Mouse (Mus musculus) hindbrain, postnatal 0 days (tissue): ENCODE measurements around the gene 0610010F05Rik. TPM values are rescaled to one million over a fixed set of nuclear protein-coding genes. Genes with fewer than 3 reads are reported as not detected.

Source experiments
- ATAC-seq: fragments of 200-750 bp; cut with Nextera tagmentation; 2 replicates; pipeline ENCODE4 v1.8.0; 2017; ENCODE audit warnings: mild to moderate bottlenecking, moderate TSS enrichment, moderate library complexity
- DNase-seq: peaks from one replicate; pipeline ENCODE4 v3.0.0-alpha.2; 2015; ENCODE audit warnings: low spot score
- H3K27ac ChIP-seq: fragments of 300-500 bp; sonication (generic); 2 replicates; pipeline ENCODE4 v1.5.1; 2014; ENCODE audit warnings: mild to moderate bottlenecking
- H3K27me3 ChIP-seq: fragments of 300-500 bp; sonication (generic); 2 replicates; pipeline ENCODE4 v1.6.1; 2014; ENCODE audit warnings: low read length, mixed read lengths; ENCODE audit not compliant: insufficient read depth
- H3K36me3 ChIP-seq: fragments of 300-500 bp; sonication (generic); 2 replicates; pipeline ENCODE4 v1.6.1; 2014; ENCODE audit warnings: low read length, mixed read lengths; ENCODE audit not compliant: insufficient read depth
- H3K4me1 ChIP-seq: fragments of 300-500 bp; sonication (generic); 2 replicates; pipeline ENCODE4 v1.6.1; 2014; ENCODE audit warnings: antibody characterized with exemption, low read length, mixed read lengths; ENCODE audit not compliant: insufficient read depth
- H3K4me2 ChIP-seq: fragments of 300-500 bp; sonication (generic); 2 replicates; pipeline ENCODE4 v1.6.1; 2014; ENCODE audit warnings: low read depth, mild to moderate bottlenecking, low read length, moderate library complexity, mixed read lengths
- H3K4me3 ChIP-seq: fragments of 300-500 bp; sonication (generic); 2 replicates; pipeline ENCODE4 v1.5.1; 2014; ENCODE audit warnings: low read length
- H3K9ac ChIP-seq: fragments of 300-500 bp; sonication (generic); replicated peaks from 2 replicates; pipeline ENCODE4 v1.6.1; 2014; ENCODE audit warnings: mild to moderate bottlenecking, low read length, moderate library complexity, mixed read lengths
- H3K9me3 ChIP-seq: fragments of 300-500 bp; sonication (generic); 2 replicates; pipeline ENCODE4 v1.6.1; 2016; ENCODE audit warnings: low read length, mixed read lengths
- CTCF ChIP-seq: IDR thresholded peaks from 2 replicates; pipeline ENCODE4 v1.5.1; 2016; ENCODE audit warnings: antibody characterized with exemption, control low read depth, low read depth
- WGBS: fragments of 180-500 bp; shearing (Covaris S2); extraction: QIAGEN DNeasy Blood & Tissue Kit; methylation state at CpG from one replicate; pipeline ENCODE4 v1.1.7; 2014; 5-methylcytosine and 5-hydroxymethylcytosine counted together
- polyA plus RNA-seq: library from polyadenylated mRNA; unstranded; fragments of >200 nt; fragmentation: Nextera tagmentation; extraction: Ambion mirVana; gene quantifications from 2 replicates; pipeline ENCODE4 v1.2.1, GENCODE M21; 2015
- total RNA-seq: library from RNA; depleted of rRNA; stranded (reverse); fragments of >200 nt; gene quantifications from 2 replicates; pipeline ENCODE4 v1.2.3, GENCODE M21; 2014; rRNA removed

Gene 0610010F05Rik
- total RNA-seq, result 52.1 and 71.0 TPM in 2 replicates
- 122 and 124 TPM in 2 replicates for polyA plus RNA-seq

GRCm38 (mm10) chr11:23632945-23633878, at the start of gene 0610010F05Rik:
0610010F05Rik (minus strand) TSS chr11:23633639.
- Histone ChIP-seq H3K36me3 (peaks cover 5% of the 10 kb centered on the region), H3K9ac (peak within 1 kb of the TSS; percentile 96), H3K4me1 (no peaks in the 10 kb centered on the region), H3K27ac (peak within 1 kb of the TSS; percentile 96), H3K9me3 (no peaks in the 10 kb centered on the region), H3K4me3 (peak within 1 kb of the TSS; percentile 79), H3K27me3 (no peaks in the 10 kb centered on the region), H3K4me2 (peak within 1 kb of the TSS; percentile 75)
- no peak for TF ChIP-seq CTCF
- WGBS, result 3% methylated on average over 89 of the region's 103 CpGs
- ATAC-seq (peak; percentile 100), DNase-seq (peak; percentile 98)

- no peak for ATAC-seq
- DNase-seq, result no peak
- Histone ChIP-seq H3K4me3 (no peak overlapping the region), H3K27me3 (no peaks in the 10 kb centered on the region), H3K9ac (no peak overlapping the region), H3K9me3 (no peaks in the 10 kb centered on the region), H3K27ac (no peak overlapping the region), H3K4me2 (no peak overlapping the region), H3K36me3 (peaks cover 20% of the 10 kb centered on the region; the same call in 1 of the 2 replicates), H3K4me1 (no peaks in the 10 kb centered on the region)
- no peak for TF ChIP-seq CTCF
- WGBS, result 86% methylated on average over 5 of the region's 5 CpGs
Measured at GRCm38 (mm10) chr11:23682561-23682960, 49.1 kb upstream of the 0610010F05Rik start.

- no peak for TF ChIP-seq CTCF
- DNase-seq (no peak), ATAC-seq (no peak)
- H3K27me3 ChIP-seq, result no peaks in the 10 kb centered on the region
- H3K9me3 ChIP-seq, result no peaks in the 10 kb centered on the region
- H3K27ac ChIP-seq, result no peak overlapping the region
- no peak overlapping the region for H3K4me2 ChIP-seq
- no peaks in the 10 kb centered on the region for H3K4me1 ChIP-seq
- no peak overlapping the region for H3K4me3 ChIP-seq
- WGBS, result 88% methylated on average over 6 of the region's 6 CpGs
- peaks cover 35% of the 10 kb centered on the region; the same call in 1 of the 2 replicates for H3K36me3 ChIP-seq
- no peak overlapping the region for H3K9ac ChIP-seq
Measured at GRCm38 (mm10) chr11:23680435-23680950, 47.1 kb upstream of the 0610010F05Rik start.

- peaks cover 35% of the 10 kb centered on the region; the same call in 1 of the 2 replicates for H3K36me3 ChIP-seq
Measured at GRCm38 (mm10) chr11:23679044-23679642, 45.7 kb upstream of the 0610010F05Rik start.

GRCm38 (mm10) chr11:23676100-23676499, 42.7 kb upstream of the 0610010F05Rik start:
- WGBS, result 86% methylated on average over 5 of the region's 5 CpGs
- no peak overlapping the region for H3K4me2 ChIP-seq
- H3K4me1 ChIP-seq, result no peaks in the 10 kb centered on the region
- TF ChIP-seq CTCF, result no peak
- DNase-seq (no peak), ATAC-seq (no peak)
- no peak overlapping the region for H3K4me3 ChIP-seq
- no peak overlapping the region for H3K27ac ChIP-seq
- peaks cover 44% of the 10 kb centered on the region for H3K36me3 ChIP-seq
- H3K27me3 ChIP-seq, result no peaks in the 10 kb centered on the region
- no peak overlapping the region for H3K9ac ChIP-seq
- H3K9me3 ChIP-seq, result no peaks in the 10 kb centered on the region

More at GRCm38 (mm10) chr11:23679044-23679642, 45.7 kb upstream of the 0610010F05Rik start:
- DNase-seq, result peak; percentile 88
- ATAC-seq, result peak; percentile 53
- no peak overlapping the region for H3K4me3 ChIP-seq
- H3K4me2 ChIP-seq, result no peak overlapping the region
- H3K9ac ChIP-seq, result no peak overlapping the region
- no peak overlapping the region for H3K27ac ChIP-seq
- 49% methylated on average over 3 of the region's 3 CpGs for WGBS
- H3K27me3 ChIP-seq, result no peaks in the 10 kb centered on the region
- peak; percentile 81 for TF ChIP-seq CTCF
- no peaks in the 10 kb centered on the region for H3K9me3 ChIP-seq
- no peaks in the 10 kb centered on the region for H3K4me1 ChIP-seq

GRCm38 (mm10) chr11:23672256-23672749, 38.9 kb upstream of the 0610010F05Rik start:
- Histone ChIP-seq H3K9me3 (no peaks in the 10 kb centered on the region), H3K4me2 (no peak overlapping the region), H3K4me1 (no peaks in the 10 kb centered on the region), H3K27ac (no peak overlapping the region), H3K27me3 (no peaks in the 10 kb centered on the region), H3K4me3 (no peak overlapping the region), H3K9ac (no peak overlapping the region), H3K36me3 (peaks cover 30% of the 10 kb centered on the region)
- ATAC-seq (no peak), DNase-seq (no peak)
- TF ChIP-seq CTCF, result no peak
- 88% methylated on average over 4 of the region's 4 CpGs for WGBS
